Mouse (Mus musculus) left cerebral cortex, adult 2 months (tissue): ENCODE data around the gene Stox2. TPM values are rescaled to one million over a fixed set of nuclear protein-coding genes. Genes with fewer than 3 reads are reported as not detected.

ENCODE experiments used
- DNase-seq, 2 experiments: peaks; one replicate each; pipeline ENCODE4 v3.0.0; 2021 to 2022; ENCODE audit warnings: low spot score in 2 of 2, mixed read lengths in 1 of 2; ENCODE audit errors: extremely low spot score in 1 of 2
- H3K27ac ChIP-seq: fragments of 200-600 bp; 2 replicates; pipeline ENCODE4 v1.8.1; 2022
- H3K4me3 ChIP-seq: fragments of 200-600 bp; 2 replicates; pipeline ENCODE4 v1.8.1; 2022
- CTCF ChIP-seq: fragments of 200-600 bp; IDR thresholded peaks from 2 replicates; pipeline ENCODE4 v1.8.1; 2022; ENCODE audit warnings: antibody characterized with exemption, mild to moderate bottlenecking, moderate library complexity
- intact Hi-C: fragments of 180-260 bp; cut with DNase I; formaldehyde crosslinking; loops from one replicate; pipeline ENCODE4 v1.15.1; 2025
- total RNA-seq, 2 experiments: library from RNA; stranded (reverse); gene quantifications; 2 replicates each; pipeline ENCODE4 v1.2.3; 2021

The Stox2 gene
- total RNA-seq, 2 experiments from 2014 or later: 81.5 to 92.1 TPM

- intact Hi-C loops: no loop called here
- H3K4me3 ChIP-seq: no peak overlapping the region
- no peak for TF ChIP-seq CTCF
- no peak for DNase-seq
- no peak overlapping the region for H3K27ac ChIP-seq
Measured at GRCm38 (mm10) chr8:47133381-47133780, 312.8 kb downstream of the Stox2 start.

Other genes starting within 250 kb of the Stox2 start
- 10 to 100 TPM; 56.9 to 59.5 TPM for gene Trappc11, start 87.1 kb upstream of the Stox2 start, total RNA-seq
- gene Rwdd4a, start 87.3 kb upstream of the Stox2 start, total RNA-seq: 10 to 100 TPM; 35.9 to 38.1 TPM
- 10 to 100 TPM; 52.8 to 56.0 TPM for gene Ing2, start 229.2 kb upstream of the Stox2 start, total RNA-seq